Mouse (Mus musculus) retina, postnatal 7 days (tissue): ENCODE results near the gene Rhod.
A peak's percentile ranks its signal among the peaks of the same experiment; 100 is the strongest.
"Not testable (repeated sequence)": the region's sequence is repeated elsewhere in the genome, so short reads cannot be mapped to it uniquely, and the experiment has no call there.

Experiments used
- DNase-seq: peaks from one replicate; pipeline ENCODE4 v3.0.0-alpha.2; 2012; ENCODE audit warnings: low read depth, low spot score

Gene Rhod

GRCm38 (mm10) chr19:4439161-4439801 lies at the start of gene Rhod:
Gene Rhod, minus strand, starts transcription at chr19:4439432.
- DNase-seq = no peak

- DNase-seq = no peak
Observed at GRCm38 (mm10) chr19:4487877-4488276, 48.6 kb upstream of the Rhod start.

- no peak for DNase-seq
Observed at GRCm38 (mm10) chr19:4485006-4485405, 45.8 kb upstream of the Rhod start.

GRCm38 (mm10) chr19:4482111-4482859 lies 43.1 kb upstream of the Rhod start:
- DNase-seq = no peak

GRCm38 (mm10) chr19:4481326-4481725 lies 42.1 kb upstream of the Rhod start:
- no peak for DNase-seq

- no peak for DNase-seq
Observed at GRCm38 (mm10) chr19:4480041-4480440, 40.8 kb upstream of the Rhod start.

GRCm38 (mm10) chr19:4478190-4478516 lies 38.9 kb upstream of the Rhod start:
- no peak for DNase-seq

GRCm38 (mm10) chr19:4477345-4478189 lies 38.3 kb upstream of the Rhod start, which contains the start of gene Syt12:
Gene Syt12, minus strand, starts transcription at chr19:4477447.
- DNase-seq = no peak

- peak; percentile 31 for DNase-seq
Observed at GRCm38 (mm10) chr19:4476601-4477257, 37.5 kb upstream of the Rhod start.

- DNase-seq = no peak
Observed at GRCm38 (mm10) chr19:4475224-4475925, 36.1 kb upstream of the Rhod start.

GRCm38 (mm10) chr19:4474739-4475138 lies 35.5 kb upstream of the Rhod start:
- DNase-seq = no peak

- no peak for DNase-seq
Observed at GRCm38 (mm10) chr19:4473549-4473948, 34.3 kb upstream of the Rhod start.

GRCm38 (mm10) chr19:4468363-4468762 lies 29.1 kb upstream of the Rhod start:
- no peak for DNase-seq

- DNase-seq = no peak
Observed at GRCm38 (mm10) chr19:4464666-4465065, 25.4 kb upstream of the Rhod start.

- DNase-seq = no peak
Observed at GRCm38 (mm10) chr19:4461981-4462380, 22.7 kb upstream of the Rhod start.

- peak; percentile 53 for DNase-seq
Observed at GRCm38 (mm10) chr19:4456227-4456626, 17.0 kb upstream of the Rhod start.

- no peak for DNase-seq
Observed at GRCm38 (mm10) chr19:4455071-4455800, 16.0 kb upstream of the Rhod start.

- DNase-seq = not testable (repeated sequence)
Observed at GRCm38 (mm10) chr19:4454040-4454439, 14.8 kb upstream of the Rhod start.

GRCm38 (mm10) chr19:4452525-4452924 lies 13.3 kb upstream of the Rhod start:
- no peak for DNase-seq

GRCm38 (mm10) chr19:4451965-4452364 lies 12.7 kb upstream of the Rhod start:
- DNase-seq = no peak

- DNase-seq = no peak
Observed at GRCm38 (mm10) chr19:4451098-4451497, 11.9 kb upstream of the Rhod start.
